Mouse (Mus musculus) C2C12 (cell line): ENCODE measurements around the gene Tnnt3.

ENCODE experiments used
- CEBPB ChIP-seq: IDR thresholded peaks from one replicate; pipeline ENCODE4 v1.6.1; 2011; ENCODE audit warnings: low read depth, mild to moderate bottlenecking, control low read depth, moderate library complexity
- CTCF ChIP-seq: IDR thresholded peaks from one replicate; pipeline ENCODE4 v1.5.1; 2011; ENCODE audit not compliant: control insufficient read depth, insufficient read depth, insufficient read length
- FOSL1 ChIP-seq: IDR thresholded peaks from one replicate; pipeline ENCODE4 v1.8.0; 2011; ENCODE audit warnings: mild to moderate bottlenecking, low read length; ENCODE audit not compliant: poor library complexity, insufficient read depth, severe bottlenecking
- MAX ChIP-seq: IDR thresholded peaks from one replicate; pipeline ENCODE4 v1.6.1; 2011; ENCODE audit warnings: mild to moderate bottlenecking, control low read depth
- MYOD1 ChIP-seq: IDR thresholded peaks from one replicate; pipeline ENCODE4 v1.6.1; 2011; ENCODE audit warnings: low read depth; ENCODE audit not compliant: control insufficient read depth, insufficient read length
- MYOG ChIP-seq: IDR thresholded peaks from one replicate; pipeline ENCODE4 v1.6.1; 2011; ENCODE audit not compliant: control insufficient read depth, insufficient read length; ENCODE audit errors: extremely low read depth
- USF1 ChIP-seq: IDR thresholded peaks from one replicate; pipeline ENCODE4 v1.6.1; 2011; ENCODE audit warnings: low read depth, mild to moderate bottlenecking, control low read depth, moderate library complexity

GRCm38 (mm10) chr7:142551691-142552090 lies 53.1 kb downstream of the Tnnt3 start:
- TF ChIP-seq CTCF (no peak), MAX (no peak), FOSL1 (no peak), USF1 (no peak), CEBPB (no peak), MYOD1 (no peak), MYOG (no peak)
